Mouse (Mus musculus) kidney, postnatal 0 days (tissue): ENCODE measurements at regions not wholly inside any gene's neighbourhood (a gene's known extent, or its start where the extent isn't known, plus 50 kb on each side); places are given as distances from the start of the nearest gene placed in this dataset.
A peak's percentile ranks its signal among the peaks of the same experiment; 100 is the strongest.

Experiments used
- ATAC-seq: fragments of 200-750 bp; cut with Nextera tagmentation; replicated peaks from 2 replicates; pipeline ENCODE4 v1.8.0; 2017; ENCODE audit warnings: low read depth, moderate number of reproducible peaks, moderate TSS enrichment, moderate library complexity; ENCODE audit not compliant: low FRiP score
- DNase-seq: peaks from one replicate; pipeline ENCODE4 v3.0.0-alpha.2; 2016; ENCODE audit warnings: low spot score
- H3K27ac ChIP-seq: fragments of 300-500 bp; sonication (generic); 2 replicates; pipeline ENCODE4 v1.5.1; 2014; ENCODE audit warnings: mild to moderate bottlenecking
- H3K27me3 ChIP-seq: fragments of 300-500 bp; sonication (generic); 2 replicates; pipeline ENCODE4 v1.6.1; 2014; ENCODE audit warnings: low read length, mixed read lengths; ENCODE audit not compliant: insufficient read depth
- H3K36me3 ChIP-seq: fragments of 300-500 bp; sonication (generic); 2 replicates; pipeline ENCODE4 v1.6.1; 2014; ENCODE audit warnings: low read length, mixed read lengths; ENCODE audit not compliant: insufficient read depth
- H3K4me1 ChIP-seq: fragments of 300-500 bp; sonication (generic); replicated peaks from 2 replicates; pipeline ENCODE4 v1.6.1; 2014; ENCODE audit warnings: antibody characterized with exemption, low read length, mixed read lengths; ENCODE audit not compliant: insufficient read depth
- H3K4me2 ChIP-seq: fragments of 300-500 bp; sonication (generic); 2 replicates; pipeline ENCODE4 v1.6.1; 2014; ENCODE audit warnings: mild to moderate bottlenecking, low read length, moderate library complexity, mixed read lengths
- H3K4me3 ChIP-seq: fragments of 300-500 bp; sonication (generic); replicated peaks from 2 replicates; pipeline ENCODE4 v1.5.1; 2014; ENCODE audit warnings: low read depth, low read length
- H3K9ac ChIP-seq: fragments of 300-500 bp; sonication (generic); 2 replicates; pipeline ENCODE4 v1.6.1; 2014; ENCODE audit warnings: low read depth, low read length
- H3K9me3 ChIP-seq: fragments of 300-500 bp; sonication (generic); replicated peaks from 2 replicates; pipeline ENCODE4 v1.6.1; 2016; ENCODE audit warnings: low read length, inconsistent platforms, mixed read lengths
- CTCF ChIP-seq: IDR thresholded peaks from 2 replicates; pipeline ENCODE4 v1.5.1; 2016; ENCODE audit warnings: antibody characterized with exemption, low read depth, mild to moderate bottlenecking, moderate library complexity
- WGBS: fragments of 180-500 bp; shearing (Covaris S2); extraction: QIAGEN DNeasy Blood & Tissue Kit; methylation state at CpG from one replicate; pipeline ENCODE4 v1.1.7; 2014; 5-methylcytosine and 5-hydroxymethylcytosine counted together

- no peak overlapping the region for H3K27ac ChIP-seq
- H3K4me1 ChIP-seq = no peaks in the 10 kb centered on the region
- 71% methylated on average over 5 of the region's 5 CpGs for WGBS
- H3K9me3 ChIP-seq = no peaks in the 10 kb centered on the region
- no peaks in the 10 kb centered on the region for H3K27me3 ChIP-seq
- H3K4me2 ChIP-seq = no peak overlapping the region
- H3K9ac ChIP-seq = no peak overlapping the region
- DNase-seq = no peak
- H3K36me3 ChIP-seq = no peaks in the 10 kb centered on the region
- H3K4me3 ChIP-seq = no peak overlapping the region
- TF ChIP-seq CTCF = no peak
- no peak for ATAC-seq
These were observed 102.3 kb upstream of the Mgmt start for GRCm38 (mm10) chr7:136792131-136792530.

- ATAC-seq (0 out of 2 replicates have a peak, but pooled peaks have one; percentile 13), DNase-seq (no peak)
- no peaks in the 10 kb centered on the region for H3K36me3 ChIP-seq
- no peak overlapping the region for H3K27ac ChIP-seq
- H3K4me1 ChIP-seq = no peaks in the 10 kb centered on the region
- no peak overlapping the region for H3K4me2 ChIP-seq
- no peaks in the 10 kb centered on the region for H3K9me3 ChIP-seq
- no peak for TF ChIP-seq CTCF
- 0 out of 2 replicates have a peak, but pooled peaks cover 4% of the 10 kb centered on the region for H3K27me3 ChIP-seq
- no peak overlapping the region for H3K4me3 ChIP-seq
- H3K9ac ChIP-seq = no peak overlapping the region
These were observed 98.0 kb upstream of the Mgmt start for GRCm38 (mm10) chr7:136796415-136796814.

GRCm38 (mm10) chr7:136797780-136798435, 96.5 kb upstream of the Mgmt start:
- DNase-seq = peak; percentile 17
- no peaks in the 10 kb centered on the region for H3K9me3 ChIP-seq
- H3K36me3 ChIP-seq = no peaks in the 10 kb centered on the region
- H3K27me3 ChIP-seq = 0 out of 2 replicates have a peak, but pooled peaks cover 4% of the 10 kb centered on the region
- H3K4me3 ChIP-seq = no peak overlapping the region
- no peaks in the 10 kb centered on the region for H3K4me1 ChIP-seq
- no peak for ATAC-seq
- H3K4me2 ChIP-seq = no peak overlapping the region
- 49% methylated on average over 11 of the region's 11 CpGs for WGBS
- H3K27ac ChIP-seq = no peak overlapping the region
- H3K9ac ChIP-seq = no peak overlapping the region
- TF ChIP-seq CTCF = no peak

- no peak overlapping the region for H3K4me3 ChIP-seq
- no peak for ATAC-seq
- TF ChIP-seq CTCF = no peak
- H3K9me3 ChIP-seq = no peaks in the 10 kb centered on the region
- no peak for DNase-seq
- no peak overlapping the region for H3K9ac ChIP-seq
- no peaks in the 10 kb centered on the region for H3K36me3 ChIP-seq
- no peaks in the 10 kb centered on the region for H3K4me1 ChIP-seq
- no peak overlapping the region for H3K4me2 ChIP-seq
- 0 out of 2 replicates have a peak, but pooled peaks cover 4% of the 10 kb centered on the region for H3K27me3 ChIP-seq
- WGBS = 91% methylated on average over 3 of the region's 3 CpGs
- H3K27ac ChIP-seq = no peak overlapping the region
These were observed 95.8 kb upstream of the Mgmt start for GRCm38 (mm10) chr7:136798605-136799004.

GRCm38 (mm10) chr7:136807101-136807500, 87.3 kb upstream of the Mgmt start:
- no peak for TF ChIP-seq CTCF
- ATAC-seq = no peak
- Histone ChIP-seq H3K9ac (no peak overlapping the region), H3K4me2 (no peak overlapping the region), H3K4me1 (no peaks in the 10 kb centered on the region), H3K27ac (no peak overlapping the region), H3K9me3 (no peaks in the 10 kb centered on the region), H3K27me3 (no peaks in the 10 kb centered on the region), H3K4me3 (no peak overlapping the region), H3K36me3 (no peaks in the 10 kb centered on the region)
- 84% methylated on average over 6 of the region's 6 CpGs for WGBS
- DNase-seq = no peak

- Histone ChIP-seq H3K4me3 (no peak overlapping the region), H3K9ac (no peak overlapping the region), H3K27ac (no peak overlapping the region), H3K36me3 (no peaks in the 10 kb centered on the region), H3K4me1 (no peaks in the 10 kb centered on the region), H3K9me3 (no peaks in the 10 kb centered on the region), H3K4me2 (no peak overlapping the region), H3K27me3 (no peaks in the 10 kb centered on the region)
- DNase-seq = no peak
- ATAC-seq = no peak
- peak; percentile 34; the same call in 1 of the 2 replicates for TF ChIP-seq CTCF
These were observed 86.4 kb upstream of the Mgmt start for GRCm38 (mm10) chr7:136807968-136808367.

- TF ChIP-seq CTCF = no peak
These were observed 84.8 kb upstream of the Mgmt start for GRCm38 (mm10) chr7:136809576-136809975.

More at GRCm38 (mm10) chr7:136809576-136809975, 84.8 kb upstream of the Mgmt start:
- Histone ChIP-seq H3K36me3 (no peaks in the 10 kb centered on the region), H3K4me1 (no peaks in the 10 kb centered on the region), H3K9me3 (no peaks in the 10 kb centered on the region), H3K4me2 (no peak overlapping the region), H3K27me3 (no peaks in the 10 kb centered on the region), H3K9ac (no peak overlapping the region), H3K27ac (no peak overlapping the region), H3K4me3 (no peak overlapping the region)
- ATAC-seq (no peak), DNase-seq (peak; percentile 15)
- 59% methylated on average over 8 of the region's 8 CpGs for WGBS
